1 mouse cellular context compared by ENCODE assay signal in genomic region chr9:70271631-70272030, GRCm38 (mm10).
TF ChIP-seq lines count a peak whose summit lies in the region.

No protein-coding gene starts in this region.

TF ChIP-seq in CH12.LX, 34 proteins besides CTCF, POLR2A, EP300 and RAD21 (continued from another document):
- TF ChIP-seq PAX5 (IDR thresholded peaks at IDR 0.05; ENCODE audit: low read length) = no peak
- TF ChIP-seq KAT2A (IDR thresholded peaks at IDR 0.05; ENCODE audit: insufficient replicate concordance, low read length) = no peak
- TF ChIP-seq JUN (IDR thresholded peaks at IDR 0.05; ENCODE audit: insufficient read depth, low read depth, low read length) = no peak
- TF ChIP-seq UBTF (IDR thresholded peaks at IDR 0.05; ENCODE audit: low read depth, low read length) = no peak
TF ChIP-seq in CH12.LX: peak in this region for 0.
